Mouse (Mus musculus): Measurements from ENCODE around the gene Apobr. TPM values are rescaled to one million over a fixed set of nuclear protein-coding genes. Genes with fewer than 3 reads are reported as not detected.

Apobr gene
- polyA plus RNA-seq, 1 experiment from 2014 or later, result 0.23 TPM

DNA sequence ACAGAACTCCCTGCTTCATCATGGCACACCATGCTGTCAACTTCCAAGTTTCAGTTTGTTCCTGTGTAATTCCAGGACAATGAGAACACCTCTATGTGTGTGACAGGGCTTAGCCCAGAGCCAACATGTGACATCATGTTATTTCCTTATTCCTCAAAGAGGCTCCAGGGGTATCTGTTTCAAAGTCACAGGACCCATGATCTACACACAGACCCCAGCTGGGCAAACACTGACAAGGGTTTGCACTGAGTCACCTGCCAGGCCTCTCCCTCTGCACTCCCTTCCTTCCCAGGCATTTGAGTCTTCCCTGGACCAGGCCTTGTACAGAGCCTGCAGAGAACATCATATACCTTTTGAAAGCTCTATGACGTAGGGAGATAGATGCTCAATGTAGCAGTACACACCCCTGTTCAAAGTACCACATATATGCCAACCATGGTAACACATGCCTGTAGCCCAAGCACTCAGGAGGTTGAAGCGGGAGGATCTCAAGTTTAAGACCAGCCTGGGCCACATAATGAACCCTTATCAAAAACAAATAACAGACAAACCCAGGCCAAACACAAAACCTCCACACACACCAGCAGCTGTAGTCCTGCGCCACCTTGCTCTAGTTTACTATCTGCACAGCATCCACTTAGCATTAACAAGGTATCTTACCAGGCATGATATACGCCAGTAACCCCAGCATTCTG is 46.2 kb downstream of the Apobr start, which contains the start of gene Nupr1:
Nupr1 (minus strand) TSS at position 38 of the 695 bp plus-strand sequence.
- no peak within 1 kb of the TSS for H3K4me3 ChIP-seq
- H3K27ac ChIP-seq, result no peak within 1 kb of the TSS
- H3K36me3 ChIP-seq, result no peaks in the 10 kb centered on the region
- no peak for DNase-seq (ENCODE audit: low spot score)
- 83% methylated on average over 4 of the region's 4 CpGs for WGBS
- H3K4me1 ChIP-seq, result 0 out of 2 replicates have a peak, but pooled peaks cover 3% of the 10 kb centered on the region
- no peaks in the 10 kb centered on the region for H3K9me3 ChIP-seq
- peaks cover 7% of the 10 kb centered on the region; the same call in 1 of the 2 replicates for H3K27me3 ChIP-seq (ENCODE audit: insufficient read depth, poor library complexity, severe bottlenecking)

DNA sequence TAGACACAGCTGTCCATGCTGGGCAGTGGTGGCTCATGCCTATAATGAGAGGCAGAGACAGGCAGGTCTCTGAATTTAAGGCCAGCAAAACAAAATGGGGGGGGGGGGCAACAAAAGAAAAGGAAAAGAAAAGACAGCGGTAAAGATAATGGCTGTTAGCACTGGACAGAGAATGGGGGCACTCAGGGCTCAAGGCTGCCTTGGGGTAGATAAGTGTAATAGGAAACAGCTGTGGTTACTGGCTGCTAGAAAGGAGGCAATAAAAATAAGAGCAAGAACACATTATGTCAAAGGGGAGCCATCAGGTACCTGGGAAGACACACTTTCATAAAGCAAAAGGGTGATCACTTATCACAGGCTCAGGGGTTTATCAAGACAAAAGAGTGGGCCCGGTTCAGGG is 47.7 kb downstream of the Apobr start:
- no peaks in the 10 kb centered on the region for H3K36me3 ChIP-seq
- H3K4me3 ChIP-seq, result no peak overlapping the region
- H3K27ac ChIP-seq, result no peak overlapping the region
- 0 out of 2 replicates have a peak, but pooled peaks cover 3% of the 10 kb centered on the region for H3K4me1 ChIP-seq
- peaks cover 7% of the 10 kb centered on the region; the same call in 1 of the 2 replicates for H3K27me3 ChIP-seq (ENCODE audit: insufficient read depth, poor library complexity, severe bottlenecking)
- WGBS, result 64% methylated on average over 2 of the region's 2 CpGs
- DNase-seq (ENCODE audit: low spot score), result no peak
- H3K9me3 ChIP-seq, result no peaks in the 10 kb centered on the region

DNA sequence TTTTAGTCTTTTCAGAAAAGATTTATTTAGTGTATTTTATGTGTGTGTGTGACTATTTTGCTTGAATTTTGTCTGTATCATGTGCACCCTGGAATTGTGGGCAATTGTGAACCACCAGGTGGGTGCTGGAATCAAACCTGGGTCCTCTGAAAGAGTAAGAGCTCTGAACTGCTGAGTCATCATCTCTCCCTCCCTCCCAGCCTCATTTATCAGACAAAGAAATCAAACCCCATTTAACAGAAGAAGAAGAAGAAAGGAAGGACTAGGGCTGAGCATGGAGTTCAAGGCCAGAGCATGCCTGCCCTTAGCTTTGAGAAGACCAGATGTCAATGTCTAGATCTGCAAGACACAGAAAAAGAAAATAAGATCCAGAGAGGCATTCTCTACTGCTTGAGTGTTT is 50.6 kb downstream of the Apobr start:
- Histone ChIP-seq H3K27ac (no peak overlapping the region), H3K9me3 (no peaks in the 10 kb centered on the region), H3K27me3 (ENCODE audit: insufficient read depth, poor library complexity, severe bottlenecking) (peaks cover 7% of the 10 kb centered on the region; the same call in 1 of the 2 replicates), H3K4me1 (no peaks in the 10 kb centered on the region), H3K4me3 (no peak overlapping the region), H3K36me3 (no peaks in the 10 kb centered on the region)
- no peak for DNase-seq (ENCODE audit: low spot score)

- Histone ChIP-seq H3K27ac (no peak overlapping the region), H3K36me3 (no peaks in the 10 kb centered on the region), H3K27me3 (ENCODE audit: insufficient read depth, poor library complexity, severe bottlenecking) (peaks cover 7% of the 10 kb centered on the region; the same call in 1 of the 2 replicates), H3K9me3 (no peaks in the 10 kb centered on the region), H3K4me3 (no peak overlapping the region), H3K4me1 (no peaks in the 10 kb centered on the region)
- DNase-seq (ENCODE audit: low spot score), result no peak
- WGBS, result 19% methylated on average over 4 of the region's 4 CpGs
Measured at GRCm38 (mm10) chr7:126636733-126637520, 52.2 kb downstream of the Apobr start.

Small RNAs within 50 kb of the gene (microRNA-seq; reads per million reads assigned to microRNA genes)
- gene Mir7059, result not detected

Other genes starting within 250 kb of the Apobr start
- 4.3 and 6.3 TPM in 2 replicates for gene Lat, start 215.4 kb upstream of the Apobr start, polyA plus RNA-seq (2016; fragmentation: Nextera tagmentation; extraction: Ambion mirVana)
- gene Spns1, start 207.5 kb upstream of the Apobr start, polyA plus RNA-seq (2016; fragmentation: Nextera tagmentation; extraction: Ambion mirVana), result 58.2 and 58.9 TPM in 2 replicates
- gene Nfatc2ip, start 188.2 kb upstream of the Apobr start, polyA plus RNA-seq (2016; fragmentation: Nextera tagmentation; extraction: Ambion mirVana), result 1.5 and 1.6 TPM in 2 replicates
- gene Cd19, start 170.1 kb upstream of the Apobr start, polyA plus RNA-seq (2016; fragmentation: Nextera tagmentation; extraction: Ambion mirVana), result not detected in 2 replicates
- gene Rabep2, start 156.2 kb upstream of the Apobr start, polyA plus RNA-seq (2016; fragmentation: Nextera tagmentation; extraction: Ambion mirVana), result 25.5 and 25.8 TPM in 2 replicates
- gene Atp2a1, start 121.8 kb upstream of the Apobr start, polyA plus RNA-seq (2016; fragmentation: Nextera tagmentation; extraction: Ambion mirVana), result 6.8 and 9.5 TPM in 2 replicates
- gene Sh2b1, start 109.5 kb upstream of the Apobr start, polyA plus RNA-seq (2016; fragmentation: Nextera tagmentation; extraction: Ambion mirVana), result 46.3 and 47.1 TPM in 2 replicates
- 199 and 204 TPM in 2 replicates for gene Tufm, start 97.6 kb upstream of the Apobr start, polyA plus RNA-seq (2016; fragmentation: Nextera tagmentation; extraction: Ambion mirVana)
- gene Atxn2l, start 81.5 kb upstream of the Apobr start, polyA plus RNA-seq (2016; fragmentation: Nextera tagmentation; extraction: Ambion mirVana), result 43.6 and 52.3 TPM in 2 replicates
- gene Eif3c, start 18.5 kb upstream of the Apobr start, polyA plus RNA-seq (2016; fragmentation: Nextera tagmentation; extraction: Ambion mirVana), result 155 and 179 TPM in 2 replicates
- gene Cln3, start 875 bp downstream of the Apobr start, polyA plus RNA-seq (2016; fragmentation: Nextera tagmentation; extraction: Ambion mirVana), result 19.8 and 23.3 TPM in 2 replicates
- gene Il27, start 10.0 kb downstream of the Apobr start, polyA plus RNA-seq (2016; fragmentation: Nextera tagmentation; extraction: Ambion mirVana), result not detected in 2 replicates
- 0.75 and 1.2 TPM in 2 replicates for gene Nupr1, start 45.9 kb downstream of the Apobr start, polyA plus RNA-seq (2016; fragmentation: Nextera tagmentation; extraction: Ambion mirVana)
- gene Sgf29, start 64.4 kb downstream of the Apobr start, polyA plus RNA-seq (2016; fragmentation: Nextera tagmentation; extraction: Ambion mirVana), result 36.6 and 44.3 TPM in 2 replicates
- gene Sult1a1, start 91.5 kb downstream of the Apobr start, polyA plus RNA-seq (2016; fragmentation: Nextera tagmentation; extraction: Ambion mirVana), result 0.34 and 0.94 TPM in 2 replicates
- 135 and 159 TPM in 2 replicates for gene Bola2, start 110.5 kb downstream of the Apobr start, polyA plus RNA-seq (2016; fragmentation: Nextera tagmentation; extraction: Ambion mirVana)
- 6.9 and 8.8 TPM in 2 replicates for gene Slx1b, start 110.8 kb downstream of the Apobr start, polyA plus RNA-seq (2016; fragmentation: Nextera tagmentation; extraction: Ambion mirVana)
- 10.0 and 21.7 TPM in 2 replicates for gene Coro1a, start 122.8 kb downstream of the Apobr start, polyA plus RNA-seq (2016; fragmentation: Nextera tagmentation; extraction: Ambion mirVana)
- gene Mapk3, start 174.7 kb downstream of the Apobr start, polyA plus RNA-seq (2016; fragmentation: Nextera tagmentation; extraction: Ambion mirVana), result 59.6 and 69.8 TPM in 2 replicates
- gene Gdpd3, start 181.4 kb downstream of the Apobr start, polyA plus RNA-seq (2016; fragmentation: Nextera tagmentation; extraction: Ambion mirVana), result 1.3 and 1.5 TPM in 2 replicates
- 43.4 and 66.0 TPM in 2 replicates for gene Ypel3, start 192.0 kb downstream of the Apobr start, polyA plus RNA-seq (2016; fragmentation: Nextera tagmentation; extraction: Ambion mirVana)
- gene Tbx6, start 196.5 kb downstream of the Apobr start, polyA plus RNA-seq (2016; fragmentation: Nextera tagmentation; extraction: Ambion mirVana), result 0.23 and 0.53 TPM in 2 replicates
- 233 and 325 TPM in 2 replicates for gene Ppp4c, start 207.6 kb downstream of the Apobr start, polyA plus RNA-seq (2016; fragmentation: Nextera tagmentation; extraction: Ambion mirVana)
- 0.06 and 0.38 TPM in 2 replicates for gene Fam57b, start 212.7 kb downstream of the Apobr start, polyA plus RNA-seq (2016; fragmentation: Nextera tagmentation; extraction: Ambion mirVana)
- gene 4930451I11Rik, start 246.7 kb downstream of the Apobr start, polyA plus RNA-seq (2016; fragmentation: Nextera tagmentation; extraction: Ambion mirVana), result not detected in 2 replicates

All from heart, embryonic 10.5 days (tissue).